Mouse (Mus musculus): ENCODE data around the gene Ube2r2.

Gene Ube2r2

GRCm38 (mm10) chr4:41189809-41190208 lies 54.3 kb downstream of the Ube2r2 start:
- DNase-seq = peak in 1 of 2 experiments; percentile 39

GRCm38 (mm10) chr4:41192544-41193512 lies 57.3 kb downstream of the Ube2r2 start:
- DNase-seq = no peak

GRCm38 (mm10) chr4:41195328-41195727 lies 59.8 kb downstream of the Ube2r2 start:
- peak in 1 of 2 experiments; percentile 10 for DNase-seq

GRCm38 (mm10) chr4:41196861-41197610 lies 61.5 kb downstream of the Ube2r2 start:
- no peak for DNase-seq

GRCm38 (mm10) chr4:41202135-41202534 lies 66.6 kb downstream of the Ube2r2 start:
- DNase-seq = no peak

GRCm38 (mm10) chr4:41205751-41206150 lies 70.2 kb downstream of the Ube2r2 start:
- no peak for DNase-seq

GRCm38 (mm10) chr4:41208050-41208449 lies 72.5 kb downstream of the Ube2r2 start:
- no peak for DNase-seq

GRCm38 (mm10) chr4:41225412-41225811 lies 89.9 kb downstream of the Ube2r2 start:
- no peak for DNase-seq

- DNase-seq = peak; percentile 46 to 54
These were observed 90.8 kb downstream of the Ube2r2 start for GRCm38 (mm10) chr4:41226351-41226750.

- DNase-seq = no peak
These were observed 100.1 kb downstream of the Ube2r2 start for GRCm38 (mm10) chr4:41235621-41236020.

- no peak for DNase-seq
These were observed 105.4 kb downstream of the Ube2r2 start for GRCm38 (mm10) chr4:41240916-41241315.

Data from cerebellum, postnatal 36 days (tissue).